Mouse (Mus musculus) regulatory T cell (primary cell): Measurements from ENCODE around the gene Cyth1.

Experiments
- in situ Hi-C: fragments of 300-600 bp; cut with MboI, MseI; formaldehyde crosslinking; loops from one replicate; pipeline ENCODE4 v1.15.1; 2025; ENCODE audit warnings: high pct_unique_total_duplicates

Gene Cyth1

DNA sequence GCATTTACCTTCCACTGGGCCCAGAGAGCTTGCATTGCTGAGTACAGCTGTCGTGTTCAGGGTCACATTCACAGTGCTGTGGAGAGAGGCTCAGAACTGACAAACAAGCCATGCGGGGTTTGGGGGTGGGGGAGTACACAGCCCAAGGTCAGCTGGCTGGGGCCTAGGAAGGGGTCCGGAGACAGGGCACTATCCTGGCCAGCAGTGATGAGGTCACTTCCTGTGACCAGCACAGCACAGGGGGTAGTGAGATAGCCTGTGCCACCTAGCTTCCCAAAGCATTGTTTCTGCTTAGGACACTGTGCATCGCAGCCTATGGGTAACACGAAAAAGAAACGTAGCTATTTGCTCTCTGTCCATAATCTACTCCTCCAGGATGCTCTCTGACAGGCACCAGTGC, 87.2 kb downstream of the Cyth1 start:
- in situ Hi-C loops, result no loop called here

DNA sequence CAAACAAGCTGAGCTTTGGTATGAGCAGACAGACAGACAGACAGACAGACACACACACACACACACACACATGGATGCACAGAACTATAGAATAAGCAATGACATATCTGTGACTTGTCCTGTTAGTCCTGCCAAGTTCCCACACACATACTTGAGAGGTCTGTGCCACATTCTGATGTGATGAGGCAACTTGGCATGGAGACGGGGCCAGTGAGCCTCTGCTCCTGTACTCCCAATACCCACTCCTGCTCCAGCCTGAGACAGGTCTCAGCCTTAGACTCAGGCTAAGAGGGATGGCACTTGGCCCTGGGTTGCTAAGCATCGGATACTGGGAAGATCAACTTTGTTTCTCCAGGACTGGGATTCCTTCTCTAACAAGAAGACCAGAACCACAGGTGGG, 87.6 kb downstream of the Cyth1 start:
- in situ Hi-C loops, result no loop called here

GRCm38 (mm10) chr11:118158753-118159152, 89.6 kb downstream of the Cyth1 start:
- in situ Hi-C loops, result no loop called here

DNA sequence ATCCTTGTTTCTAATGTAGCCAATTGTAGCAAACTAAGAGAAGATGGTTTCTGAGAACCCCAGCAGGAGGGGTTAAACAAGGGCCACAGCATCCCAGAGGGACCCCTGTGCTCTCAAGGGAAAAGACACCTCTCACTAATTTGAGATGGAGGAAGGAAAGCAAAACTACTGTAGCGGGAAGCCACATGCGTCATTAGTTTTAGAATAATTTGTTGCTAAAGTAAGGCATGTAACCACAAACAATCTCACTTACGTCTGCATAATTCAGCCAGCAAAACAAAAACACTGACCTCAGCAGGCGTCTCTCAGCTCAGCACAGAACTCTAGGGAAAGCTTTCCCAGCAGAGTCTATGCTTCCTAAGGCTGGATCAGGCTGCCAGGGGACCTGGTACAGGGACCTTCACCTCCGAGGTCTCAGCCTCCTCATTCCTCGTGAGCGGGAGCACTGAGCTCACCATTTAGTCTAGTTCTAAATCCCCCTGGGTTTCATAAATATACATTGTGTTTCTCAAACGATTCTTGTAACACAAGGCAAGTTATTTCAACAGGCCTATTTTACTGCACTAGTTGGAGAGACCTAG, 91.8 kb downstream of the Cyth1 start:
- in situ Hi-C loops, result no loop called here

DNA sequence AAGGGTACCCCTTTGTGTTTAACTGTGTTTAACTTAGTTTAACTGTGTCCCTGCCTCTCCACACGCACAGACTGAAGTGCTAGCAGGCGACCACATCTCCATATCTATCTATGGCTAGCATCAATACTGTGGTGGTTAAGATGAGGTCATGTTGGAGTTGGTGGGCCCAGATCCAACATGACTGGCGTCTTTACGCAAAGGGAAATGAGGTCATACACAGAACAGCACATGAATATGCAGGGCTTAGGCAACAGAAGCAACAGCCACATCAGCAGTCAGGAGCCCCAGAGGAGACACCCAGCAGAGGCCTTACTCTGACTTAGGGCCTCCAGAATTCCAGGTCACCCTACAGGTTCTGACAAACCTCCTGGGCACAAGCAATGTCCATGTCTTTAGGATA, 95.4 kb downstream of the Cyth1 start:
- in situ Hi-C loops, result no loop called here

GRCm38 (mm10) chr11:118151423-118152180, 96.8 kb downstream of the Cyth1 start:
- in situ Hi-C loops, result no loop called here

- in situ Hi-C loops, result no loop called here
Observed at GRCm38 (mm10) chr11:118150115-118150701, 98.2 kb downstream of the Cyth1 start.

DNA sequence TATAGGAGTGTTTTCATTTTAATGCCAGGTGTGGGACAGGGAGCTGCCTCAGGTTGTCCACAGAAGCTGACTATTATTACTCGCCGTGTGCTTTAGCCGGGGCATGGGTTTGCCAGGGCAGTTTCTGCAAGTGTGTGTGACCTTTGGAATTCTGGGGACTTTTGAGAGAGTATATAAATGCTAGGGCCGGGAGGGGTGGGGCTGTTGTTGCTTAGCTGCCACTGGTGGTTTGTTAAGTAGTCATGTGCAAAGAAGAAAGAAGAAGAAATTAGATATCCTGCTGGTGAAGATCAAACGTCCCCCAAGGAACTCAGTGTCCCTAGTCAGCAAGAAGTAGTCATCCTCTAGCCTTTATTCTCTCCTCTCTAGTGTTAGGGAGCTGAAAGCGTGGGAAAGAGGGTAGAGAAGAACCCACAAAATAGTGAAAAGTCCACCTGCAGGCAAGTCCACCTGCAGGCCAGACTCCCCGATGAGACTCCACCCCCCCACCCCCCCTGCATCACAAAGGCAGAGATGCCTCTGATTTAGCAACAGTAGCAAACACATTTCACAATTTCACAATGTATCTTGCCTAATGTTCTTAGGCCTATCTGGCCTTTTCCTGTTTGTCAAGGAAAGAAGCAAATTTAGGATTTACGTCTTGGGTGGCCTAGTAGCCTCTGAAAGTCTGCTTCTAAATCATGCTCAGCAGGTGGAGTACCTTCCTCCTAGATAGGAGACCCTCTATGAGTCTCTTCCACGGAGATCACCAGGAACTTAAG, 100.3 kb downstream of the Cyth1 start:
- in situ Hi-C loops, result loop anchor here (5.0 to 25.0 kb wide), 2 partner anchors 69 to 1786 kb away; no protein-coding TSS in a partner anchor

- in situ Hi-C loops, result loop anchor here (5.0 to 25.0 kb wide), 2 partner anchors 71 to 1784 kb away; no protein-coding TSS in a partner anchor
Observed at GRCm38 (mm10) chr11:118146446-118146845, 101.9 kb downstream of the Cyth1 start.

DNA sequence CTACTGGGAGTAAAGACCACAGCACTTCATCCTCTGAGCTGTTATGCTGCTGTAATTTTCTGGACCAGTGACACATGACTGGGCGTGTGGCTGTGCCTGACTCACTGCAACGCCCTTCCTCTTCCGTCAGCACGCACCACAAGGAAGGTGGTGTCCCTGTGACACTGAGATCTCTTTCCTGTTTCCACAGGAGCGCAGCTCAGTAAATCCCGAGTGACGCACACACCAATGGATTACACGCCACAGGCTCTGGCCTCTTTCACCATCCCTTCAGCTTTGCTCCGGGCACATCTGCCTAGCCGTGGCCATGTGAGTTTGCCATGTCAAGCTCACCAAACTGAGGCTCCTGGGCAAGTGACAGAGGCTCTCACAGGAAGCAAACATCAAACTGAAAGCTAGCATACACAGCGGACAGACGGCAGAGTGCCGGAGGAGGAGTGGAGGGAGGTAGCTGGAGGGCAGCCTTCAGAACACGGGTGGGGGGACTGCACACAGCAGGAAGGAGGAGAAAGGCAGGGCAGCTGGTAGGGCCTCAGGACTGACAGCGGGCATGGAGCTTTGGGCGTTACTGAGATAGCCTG, 102.5 kb downstream of the Cyth1 start:
- in situ Hi-C loops, result loop anchor here (5.0 to 25.0 kb wide), 2 partner anchors 71 to 1784 kb away; no protein-coding TSS in a partner anchor

DNA sequence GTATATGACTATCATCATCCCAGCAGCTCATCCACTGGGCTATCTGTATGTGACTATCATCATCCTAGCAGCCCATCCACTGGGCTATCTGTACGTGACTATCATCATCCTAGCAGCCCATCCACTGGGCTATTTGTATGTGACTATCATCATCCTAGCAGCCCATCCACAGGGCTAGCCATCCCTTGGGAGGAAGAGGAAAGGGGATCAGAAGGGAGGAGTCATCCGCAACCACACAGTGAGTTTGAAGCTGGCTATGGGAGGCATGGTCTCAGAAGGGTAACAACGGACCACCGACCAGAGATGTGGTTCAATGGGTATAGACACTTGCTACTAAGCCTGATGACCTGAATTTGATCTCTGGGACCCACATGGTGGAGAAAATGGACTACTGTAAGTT, 103.3 kb downstream of the Cyth1 start:
- in situ Hi-C loops, result loop anchor here (5.0 to 25.0 kb wide), 2 partner anchors 72 to 1783 kb away; no protein-coding TSS in a partner anchor

GRCm38 (mm10) chr11:118143731-118144130, 104.7 kb downstream of the Cyth1 start:
- in situ Hi-C loops, result loop anchor here (25.0 kb wide), 1 partner anchor 1781 kb away; no protein-coding TSS in a partner anchor

- in situ Hi-C loops, result loop anchor here (25.0 kb wide), 1 partner anchor 1780 kb away; no protein-coding TSS in a partner anchor
Observed at GRCm38 (mm10) chr11:118142547-118143165, 105.7 kb downstream of the Cyth1 start.

DNA sequence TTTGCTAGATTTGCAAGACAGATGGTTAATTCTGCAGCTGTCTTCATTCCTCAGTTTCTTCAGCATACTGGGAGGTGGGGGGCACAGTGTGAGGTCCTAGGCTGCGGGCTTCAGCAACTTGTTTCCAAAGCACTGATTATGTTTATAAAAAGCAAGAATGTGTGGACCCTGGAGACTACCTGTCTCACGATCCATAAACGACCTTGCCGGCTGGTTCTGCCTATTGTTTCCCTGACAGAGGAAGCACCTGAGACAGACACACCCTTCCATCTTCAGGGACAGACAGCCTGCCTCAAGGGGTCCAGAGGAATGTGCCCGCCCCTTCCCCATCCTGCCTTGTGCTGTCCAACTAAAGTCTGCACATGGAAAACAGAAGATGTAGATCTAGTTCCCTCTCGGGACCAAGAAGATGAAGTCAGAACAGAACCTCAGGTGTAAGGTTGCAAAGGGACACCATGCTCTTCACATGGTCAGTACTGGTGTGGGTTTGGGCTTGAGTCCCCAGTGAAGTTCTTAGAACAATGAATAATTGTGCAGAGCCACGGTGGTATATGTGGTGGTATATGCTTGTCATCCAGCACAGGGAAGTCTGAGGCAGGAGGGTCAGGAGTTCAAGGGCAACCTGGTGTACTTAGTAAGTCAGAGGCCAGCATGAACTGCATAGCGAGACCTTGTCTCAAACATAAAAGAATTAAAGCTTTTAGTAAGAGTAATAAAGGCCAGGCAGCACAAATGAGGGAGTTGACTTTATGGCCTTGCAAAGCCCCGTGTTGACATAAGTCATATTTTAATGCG, 107.4 kb downstream of the Cyth1 start:
- in situ Hi-C loops, result loop anchor here (25.0 kb wide), 1 partner anchor 1779 kb away; no protein-coding TSS in a partner anchor

- in situ Hi-C loops, result loop anchor here (25.0 kb wide), 1 partner anchor 1776 kb away; no protein-coding TSS in a partner anchor
Observed at GRCm38 (mm10) chr11:118138347-118138746, 110.0 kb downstream of the Cyth1 start.

DNA sequence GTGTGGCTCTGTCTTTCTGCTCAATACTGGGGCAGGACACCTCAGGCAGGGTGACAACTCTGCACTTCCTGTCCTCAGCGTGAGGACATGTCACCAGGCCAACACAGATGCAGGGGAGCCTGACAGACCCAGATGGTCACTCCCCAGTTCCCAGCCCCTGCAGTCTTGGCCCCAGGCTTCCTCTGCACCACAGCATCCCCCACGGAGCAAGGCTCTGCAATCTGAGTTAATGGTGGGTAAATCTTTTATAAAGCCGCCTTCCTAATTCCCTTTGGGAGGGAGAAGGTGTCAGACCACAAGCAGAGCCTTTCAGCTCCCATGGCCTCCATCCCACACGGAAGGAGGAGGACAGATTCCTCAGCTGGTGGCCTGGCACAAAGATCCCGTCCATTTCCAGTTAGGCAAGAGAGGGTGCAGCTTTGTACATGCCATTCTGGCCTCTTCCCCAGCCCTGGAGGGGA, 112.2 kb downstream of the Cyth1 start:
- in situ Hi-C loops, result loop anchor here (25.0 kb wide), 1 partner anchor 1774 kb away; no protein-coding TSS in a partner anchor

GRCm38 (mm10) chr11:118135271-118135670, 113.1 kb downstream of the Cyth1 start:
- in situ Hi-C loops, result loop anchor here (25.0 kb wide), 1 partner anchor 1773 kb away; no protein-coding TSS in a partner anchor

- in situ Hi-C loops, result loop anchor here (25.0 kb wide), 1 partner anchor 1771 kb away; no protein-coding TSS in a partner anchor
Observed at GRCm38 (mm10) chr11:118133752-118134169, 114.6 kb downstream of the Cyth1 start.

GRCm38 (mm10) chr11:118133133-118133751, 115.2 kb downstream of the Cyth1 start:
- in situ Hi-C loops, result loop anchor here (25.0 kb wide), 1 partner anchor 1771 kb away; no protein-coding TSS in a partner anchor
